Mouse (Mus musculus) ES-Bruce4 (cell line): ENCODE data around the gene Trp53bp1. TPM values are rescaled to one million over a fixed set of nuclear protein-coding genes. Genes with fewer than 3 reads are reported as not detected.
A peak's percentile ranks its signal among the peaks of the same experiment; 100 is the strongest.

Experiments used
- H3K27ac ChIP-seq: 2 replicates; pipeline ENCODE4 v1.5.1; 2012; ENCODE audit warnings: low read length, inconsistent platforms; ENCODE audit not compliant: insufficient read depth
- H3K27me3 ChIP-seq: 2 replicates; pipeline ENCODE4 v1.6.1; 2012; ENCODE audit warnings: mild to moderate bottlenecking, low read length, inconsistent platforms; ENCODE audit not compliant: control insufficient read depth, poor library complexity, insufficient read depth, severe bottlenecking
- H3K36me3 ChIP-seq: 2 replicates; pipeline ENCODE4 v1.6.1; 2012; ENCODE audit warnings: inconsistent platforms, mild to moderate bottlenecking, low read length, moderate library complexity; ENCODE audit not compliant: control insufficient read depth, poor library complexity, insufficient read depth, severe bottlenecking
- H3K4me1 ChIP-seq: one replicate; pipeline ENCODE4 v1.8.1; 2011; ENCODE audit warnings: low read length; ENCODE audit not compliant: control insufficient read depth, insufficient read depth
- H3K4me3 ChIP-seq: 2 replicates; pipeline ENCODE4 v1.5.1; 2011; ENCODE audit warnings: low read depth, mild to moderate bottlenecking, low read length
- H3K9ac ChIP-seq: 2 replicates; pipeline ENCODE4 v1.6.1; 2012; ENCODE audit warnings: low read depth, mild to moderate bottlenecking, inconsistent platforms; ENCODE audit not compliant: poor library complexity, severe bottlenecking
- H3K9me3 ChIP-seq: replicated peaks from 2 replicates; pipeline ENCODE4 v1.6.1; 2012; ENCODE audit warnings: mild to moderate bottlenecking, low read length, inconsistent platforms; ENCODE audit not compliant: control insufficient read depth, poor library complexity, insufficient read depth, severe bottlenecking
- CTCF ChIP-seq: IDR thresholded peaks from one replicate; pipeline ENCODE4 v1.8.1; 2011; ENCODE audit warnings: low read depth, low read length
- EP300 ChIP-seq: IDR thresholded peaks from 2 replicates; pipeline ENCODE4 v1.6.1; 2011; ENCODE audit warnings: low read depth, low read length; ENCODE audit not compliant: insufficient read depth
- POLR2A ChIP-seq: IDR thresholded peaks from one replicate; pipeline ENCODE4 v1.8.1; 2011; ENCODE audit warnings: low read length; ENCODE audit not compliant: insufficient read depth
- polyA plus RNA-seq: library from polyadenylated mRNA; stranded (reverse); fragments of >200 nt; gene quantifications from 2 replicates; pipeline ENCODE4 v1.2.4, GENCODE M21; 2011; ENCODE audit warnings: low read depth; ENCODE audit not compliant: missing spikeins, insufficient read depth, insufficient read length

Trp53bp1 gene
- polyA plus RNA-seq, 1 experiment = 76.2 TPM

DNA sequence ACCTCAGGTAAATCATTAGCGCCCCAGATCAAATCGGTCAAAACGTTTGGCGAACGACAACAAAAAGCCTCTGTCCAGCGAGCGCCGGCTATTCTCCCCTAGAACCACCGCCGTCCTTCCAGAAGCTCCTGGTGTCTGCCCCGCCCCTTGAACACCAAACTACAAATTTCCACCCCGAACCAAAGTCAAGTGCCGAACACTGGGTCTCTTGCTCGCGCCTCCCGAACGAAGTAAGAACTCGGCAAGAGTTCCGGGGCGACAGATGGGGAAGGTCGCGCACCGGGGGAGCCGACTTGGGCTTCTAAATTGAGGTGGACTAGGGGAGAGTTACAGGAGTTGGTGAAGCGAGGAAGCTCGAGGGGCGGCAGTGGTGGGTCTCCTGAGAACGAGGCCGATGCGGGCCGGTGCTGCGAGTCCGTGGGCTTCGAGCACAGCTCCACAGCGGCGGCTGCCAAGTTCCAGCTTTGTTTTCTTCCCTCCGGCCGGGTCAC lies 100.7 kb downstream of the Trp53bp1 start, which contains the start of gene Tubgcp4:
Tubgcp4 (plus strand) TSS at position 174 of the 491 bp plus-strand sequence.
- TF ChIP-seq POLR2A (no peak), EP300 (no peak), CTCF (no peak)
- Histone ChIP-seq H3K36me3 (peaks cover 8% of the 10 kb centered on the region), H3K9ac (peak within 1 kb of the TSS; percentile 98), H3K9me3 (no peaks in the 10 kb centered on the region), H3K4me3 (peak within 1 kb of the TSS; percentile 95), H3K27ac (peak within 1 kb of the TSS; percentile 13; the same call in 1 of the 2 replicates), H3K4me1 (no peaks in the 10 kb centered on the region), H3K27me3 (no peaks in the 10 kb centered on the region)

DNA sequence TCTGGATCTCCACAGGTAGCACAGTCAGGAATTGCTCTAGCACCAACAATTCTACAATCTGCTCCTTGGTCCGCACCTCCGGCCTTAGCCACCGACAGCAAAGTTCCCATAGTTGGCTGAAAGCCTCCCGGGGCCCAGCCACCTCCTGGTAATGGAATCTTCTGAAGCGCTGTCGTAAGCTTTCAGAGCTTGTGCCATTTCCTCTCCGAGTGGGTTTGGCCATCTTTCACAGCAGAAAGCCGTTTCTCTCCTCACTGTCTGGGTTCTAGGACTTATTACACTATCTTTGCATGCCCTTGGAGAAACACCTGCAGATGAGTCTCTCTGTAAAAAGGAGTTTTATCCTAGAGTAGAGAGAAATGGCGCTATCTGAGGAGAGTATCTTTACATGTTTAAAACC lies 101.3 kb downstream of the Trp53bp1 start:
- H3K27ac ChIP-seq = no peak overlapping the region
- H3K9me3 ChIP-seq = no peaks in the 10 kb centered on the region
- H3K27me3 ChIP-seq = no peaks in the 10 kb centered on the region
- peaks cover 8% of the 10 kb centered on the region for H3K36me3 ChIP-seq
- no peak for TF ChIP-seq POLR2A
- no peak for TF ChIP-seq CTCF
- no peak for TF ChIP-seq EP300
- H3K4me3 ChIP-seq = no peak overlapping the region
- H3K9ac ChIP-seq = peak overlapping the region; percentile 98
- no peaks in the 10 kb centered on the region for H3K4me1 ChIP-seq

DNA sequence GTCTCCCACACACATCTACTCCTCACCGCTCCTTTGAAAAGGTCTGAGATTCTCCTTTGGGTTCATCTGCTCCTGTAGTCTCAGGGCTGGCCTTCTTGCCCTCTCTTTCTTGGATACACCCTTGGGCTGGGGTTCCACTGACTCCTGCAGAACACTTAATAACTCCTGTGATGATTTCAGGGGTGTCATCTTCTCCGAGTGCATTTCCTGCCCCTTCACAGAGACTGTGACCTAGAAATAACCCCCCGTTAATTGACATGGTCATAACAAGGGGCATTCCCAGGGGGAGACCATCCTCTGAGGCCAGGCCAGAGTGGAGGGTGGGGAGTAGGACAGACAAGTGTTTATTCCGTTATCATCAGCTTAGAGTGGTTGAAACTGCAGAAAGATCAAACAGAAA lies 102.0 kb downstream of the Trp53bp1 start:
- Histone ChIP-seq H3K9me3 (no peaks in the 10 kb centered on the region), H3K4me3 (no peak overlapping the region), H3K4me1 (no peaks in the 10 kb centered on the region), H3K27ac (no peak overlapping the region), H3K9ac (no peak overlapping the region), H3K36me3 (peaks cover 7% of the 10 kb centered on the region), H3K27me3 (no peaks in the 10 kb centered on the region)
- TF ChIP-seq POLR2A (no peak), CTCF (no peak), EP300 (no peak)

DNA sequence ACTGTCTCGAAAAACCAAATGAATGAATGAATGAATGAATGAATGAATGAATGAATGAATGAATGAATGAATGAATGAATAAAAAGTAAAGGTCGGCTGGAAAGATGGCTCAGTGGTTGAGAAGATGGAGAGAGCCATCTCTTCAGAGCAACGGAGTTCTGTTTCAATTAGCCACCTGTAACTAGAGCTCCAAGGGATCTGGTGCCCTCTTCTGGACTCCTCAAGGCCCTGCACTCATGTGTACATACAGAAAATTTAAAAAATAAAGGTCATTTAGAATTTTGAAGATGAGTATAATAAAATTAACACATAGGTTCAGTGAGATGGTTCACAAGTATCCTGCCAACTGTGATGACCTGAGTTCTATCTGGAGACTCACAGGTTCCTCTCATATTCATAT lies 118.1 kb downstream of the Trp53bp1 start:
- peak; percentile 10 for TF ChIP-seq CTCF
- no peak for TF ChIP-seq POLR2A
- no peak overlapping the region for H3K4me3 ChIP-seq
- H3K4me1 ChIP-seq = no peaks in the 10 kb centered on the region
- peaks cover 2% of the 10 kb centered on the region; the same call in 1 of the 2 replicates for H3K36me3 ChIP-seq
- no peaks in the 10 kb centered on the region for H3K9me3 ChIP-seq
- H3K9ac ChIP-seq = no peak overlapping the region
- no peaks in the 10 kb centered on the region for H3K27me3 ChIP-seq
- no peak overlapping the region for H3K27ac ChIP-seq

DNA sequence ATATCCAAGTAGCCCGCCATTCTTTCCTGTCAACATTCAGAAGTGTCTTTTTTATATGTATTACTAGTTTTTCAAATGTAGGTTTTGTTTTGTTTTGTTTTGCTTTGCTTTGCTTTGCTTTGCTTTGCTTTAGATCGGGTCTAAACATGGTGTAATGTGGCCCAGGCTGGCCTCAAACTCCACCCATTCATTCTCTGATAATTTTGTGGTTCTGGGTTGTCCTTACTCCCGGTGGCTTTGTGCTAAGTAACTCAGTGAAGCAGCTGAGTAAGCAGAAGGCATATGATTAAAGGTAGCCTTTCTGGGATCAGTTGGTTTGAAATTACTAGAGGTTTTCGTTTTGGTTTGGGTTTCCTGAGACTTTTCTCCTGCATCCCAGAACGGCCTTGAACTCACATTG lies 121.5 kb downstream of the Trp53bp1 start:
- no peak overlapping the region for H3K27ac ChIP-seq
- peaks cover 2% of the 10 kb centered on the region for H3K36me3 ChIP-seq

More for the DNA sequence above, 121.5 kb downstream of the Trp53bp1 start:
- no peak overlapping the region for H3K4me3 ChIP-seq
- no peaks in the 10 kb centered on the region for H3K4me1 ChIP-seq
- H3K9ac ChIP-seq = no peak overlapping the region
- TF ChIP-seq POLR2A = no peak
- TF ChIP-seq CTCF = no peak
- TF ChIP-seq EP300 = no peak
- H3K9me3 ChIP-seq = no peaks in the 10 kb centered on the region
- no peaks in the 10 kb centered on the region for H3K27me3 ChIP-seq

Other genes with a start within 250 kb of the Trp53bp1 start
- gene Epb42, start 234.3 kb downstream of the Trp53bp1 start, polyA plus RNA-seq = not detected in 2 replicates
- gene Tgm5, start 185.6 kb downstream of the Trp53bp1 start, polyA plus RNA-seq = not detected in 2 replicates
- gene Tgm7, start 161.6 kb downstream of the Trp53bp1 start, polyA plus RNA-seq = not detected in 2 replicates
- gene Adal, start 131.0 kb downstream of the Trp53bp1 start, polyA plus RNA-seq = 11.1 and 12.2 TPM in 2 replicates
- 3.1 and 3.3 TPM in 2 replicates for gene Lcmt2, start 130.8 kb downstream of the Trp53bp1 start, polyA plus RNA-seq
- 42.5 and 52.4 TPM in 2 replicates for gene Tubgcp4, start 100.8 kb downstream of the Trp53bp1 start, polyA plus RNA-seq
- gene Zscan29, start 100.3 kb downstream of the Trp53bp1 start, polyA plus RNA-seq = 6.1 and 6.4 TPM in 2 replicates
- gene Map1a, start 18.2 kb upstream of the Trp53bp1 start, polyA plus RNA-seq = 5.3 and 9.2 TPM in 2 replicates
- 14.9 TPM in 2 replicates for gene Ppip5k1, start 84.0 kb upstream of the Trp53bp1 start, polyA plus RNA-seq
- gene Ckmt1, start 86.3 kb upstream of the Trp53bp1 start, polyA plus RNA-seq = 23.2 and 28.4 TPM in 2 replicates
- not detected in 2 replicates for gene Strc, start 115.8 kb upstream of the Trp53bp1 start, polyA plus RNA-seq
- 486 and 515 TPM in 2 replicates for gene Pdia3, start 142.4 kb upstream of the Trp53bp1 start, polyA plus RNA-seq
- gene Catsper2, start 142.4 kb upstream of the Trp53bp1 start, polyA plus RNA-seq = 1.9 and 2.5 TPM in 2 replicates
- gene Ell3, start 172.9 kb upstream of the Trp53bp1 start, polyA plus RNA-seq = 16.2 and 18.1 TPM in 2 replicates
- gene Serf2, start 177.8 kb upstream of the Trp53bp1 start, polyA plus RNA-seq = 367 and 428 TPM in 2 replicates
- 102 and 107 TPM in 2 replicates for gene Hypk, start 181.9 kb upstream of the Trp53bp1 start, polyA plus RNA-seq
- 0.27 TPM in 1 of 2 replicates, not detected in the other for gene Serinc4, start 185.4 kb upstream of the Trp53bp1 start, polyA plus RNA-seq
- gene Mfap1b, start 202.7 kb upstream of the Trp53bp1 start, polyA plus RNA-seq = 25.9 and 28.0 TPM in 2 replicates
- gene Mfap1a, start 235.3 kb upstream of the Trp53bp1 start, polyA plus RNA-seq = 22.0 and 22.8 TPM in 2 replicates
- gene Wdr76, start 235.3 kb upstream of the Trp53bp1 start, polyA plus RNA-seq = 40.6 and 41.2 TPM in 2 replicates